Mouse (Mus musculus) liver, embryonic 16.5 days (tissue): ENCODE results near the gene Slc39a13. TPM values are rescaled to one million over a fixed set of nuclear protein-coding genes. Genes with fewer than 3 reads are reported as not detected.

Experiments
- ATAC-seq: fragments of 200-750 bp; cut with Nextera tagmentation; 2 replicates; pipeline ENCODE4 v1.8.0; 2017; ENCODE audit warnings: low read depth, mild to moderate bottlenecking, moderate number of reproducible peaks, moderate library complexity
- H3K27ac ChIP-seq: fragments of 300-500 bp; sonication (generic); 2 replicates; pipeline ENCODE4 v1.5.1; 2014; ENCODE audit warnings: mild to moderate bottlenecking, low read length
- H3K27me3 ChIP-seq: fragments of 300-500 bp; sonication (generic); 2 replicates; pipeline ENCODE4 v1.6.1; 2014; ENCODE audit warnings: low read depth, low read length, mixed read lengths; ENCODE audit not compliant: control insufficient read depth, insufficient read depth
- H3K36me3 ChIP-seq: fragments of 300-500 bp; sonication (generic); 2 replicates; pipeline ENCODE4 v1.6.1; 2014; ENCODE audit warnings: mild to moderate bottlenecking; ENCODE audit not compliant: control insufficient read depth, insufficient read depth
- H3K4me1 ChIP-seq: fragments of 300-500 bp; sonication (generic); 2 replicates; pipeline ENCODE4 v1.6.1; 2014; ENCODE audit warnings: low read depth, low read length, mixed read lengths; ENCODE audit not compliant: control insufficient read depth
- H3K4me2 ChIP-seq: fragments of 300-500 bp; sonication (generic); 2 replicates; pipeline ENCODE4 v1.6.1; 2014; ENCODE audit warnings: low read depth, low read length, mixed read lengths
- H3K4me3 ChIP-seq: fragments of 300-500 bp; sonication (generic); 2 replicates; pipeline ENCODE4 v1.5.1; 2014; ENCODE audit warnings: low read depth, mild to moderate bottlenecking, low read length
- H3K9ac ChIP-seq: fragments of 300-500 bp; sonication (generic); 2 replicates; pipeline ENCODE4 v1.6.1; 2014; ENCODE audit warnings: low read depth, low read length
- H3K9me3 ChIP-seq: fragments of 300-500 bp; sonication (generic); replicated peaks from 2 replicates; pipeline ENCODE4 v1.6.1; 2016; ENCODE audit warnings: low read length; ENCODE audit not compliant: control insufficient read depth
- WGBS: fragments of 180-500 bp; shearing (Covaris S2); extraction: QIAGEN DNeasy Blood & Tissue Kit; methylation state at CpG from one replicate; pipeline ENCODE4 v1.1.7; 2014; ENCODE audit not compliant: insufficient replicate concordance; 5-methylcytosine and 5-hydroxymethylcytosine counted together
- polyA plus RNA-seq: library from polyadenylated mRNA; unstranded; fragments of >200 nt; fragmentation: Nextera tagmentation; extraction: Ambion mirVana; gene quantifications from 2 replicates; pipeline ENCODE4 v1.2.1, GENCODE M21; 2015

Slc39a13 gene
- polyA plus RNA-seq, 1 experiment from 2014 or later: 12.2 TPM

DNA sequence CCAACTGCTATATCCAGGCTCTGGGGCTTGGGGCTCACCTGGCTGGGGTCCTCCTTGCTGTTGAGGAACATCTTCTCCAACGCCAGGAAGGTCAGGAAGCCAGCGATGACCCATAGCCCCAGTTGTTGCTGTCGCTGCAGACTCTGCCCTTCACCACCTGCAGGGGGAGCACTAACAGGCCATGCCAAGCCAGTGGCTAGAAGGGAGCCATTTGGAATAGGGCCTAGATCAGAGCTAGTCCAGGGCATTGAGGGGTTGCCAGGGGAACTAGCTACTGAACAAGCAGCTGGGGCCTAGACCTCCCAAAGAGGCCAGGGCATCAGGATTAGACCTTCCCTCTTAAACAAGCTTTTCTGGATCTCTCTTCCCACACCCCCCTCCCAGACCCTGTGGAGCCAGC lies 4.7 kb downstream of the Slc39a13 start:
- Histone ChIP-seq H3K36me3 (peaks cover 22% of the 10 kb centered on the region), H3K4me1 (peaks cover 31% of the 10 kb centered on the region), H3K9ac (no peak overlapping the region), H3K4me2 (no peak overlapping the region), H3K27me3 (no peaks in the 10 kb centered on the region), H3K9me3 (no peaks in the 10 kb centered on the region), H3K27ac (no peak overlapping the region), H3K4me3 (no peak overlapping the region)
- 38% methylated on average over 3 of the region's 3 CpGs for WGBS
- no peak for ATAC-seq

- Histone ChIP-seq H3K27me3 (no peaks in the 10 kb centered on the region), H3K9me3 (no peaks in the 10 kb centered on the region), H3K9ac (no peak overlapping the region), H3K36me3 (peaks cover 26% of the 10 kb centered on the region), H3K4me3 (no peak overlapping the region), H3K4me1 (peaks cover 28% of the 10 kb centered on the region), H3K27ac (no peak overlapping the region), H3K4me2 (no peak overlapping the region)
- WGBS: 87% methylated on average over 6 of the region's 6 CpGs
- no peak for ATAC-seq
These were observed 6.0 kb downstream of the Slc39a13 start for GRCm38 (mm10) chr2:91064211-91064610.

DNA sequence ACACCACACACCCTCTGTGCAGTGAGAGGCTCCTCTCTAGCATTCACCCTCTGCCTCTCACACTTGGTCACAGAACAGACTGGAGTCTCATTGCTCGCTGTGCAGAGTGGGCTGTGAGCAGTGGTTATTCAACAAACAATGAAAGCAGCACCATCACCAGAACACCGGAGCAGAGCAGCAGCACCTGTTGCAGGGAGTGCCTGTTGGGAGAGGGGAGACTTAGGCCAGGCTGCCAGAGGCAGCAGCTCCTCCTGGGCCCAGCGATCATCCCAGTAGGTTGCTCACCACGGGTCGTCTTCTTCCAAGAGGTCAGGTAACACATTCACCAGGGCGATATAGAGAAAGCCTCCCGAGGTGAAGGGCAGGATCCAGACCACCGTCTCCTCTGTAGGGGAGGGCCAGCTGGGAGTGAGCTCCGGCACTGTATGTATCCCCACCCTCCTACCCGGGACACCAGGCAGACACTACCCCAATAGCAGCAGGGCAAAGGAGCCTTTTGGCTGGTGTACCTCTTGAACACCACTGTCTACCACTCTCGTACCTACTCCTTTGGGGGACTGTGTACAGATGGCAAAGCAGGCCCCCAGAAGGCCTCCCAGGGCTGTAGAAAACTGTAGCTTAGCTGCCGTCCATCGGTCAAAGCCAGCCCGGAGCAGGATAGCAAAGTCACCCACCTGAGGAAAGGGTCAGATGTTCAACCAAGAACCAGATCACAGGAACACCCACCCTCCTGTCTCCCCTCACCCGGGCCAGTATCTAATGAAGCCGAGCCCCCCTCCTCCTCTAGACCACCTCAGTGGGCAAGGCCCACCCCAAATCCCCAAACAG lies 7.2 kb downstream of the Slc39a13 start:
- H3K4me3 ChIP-seq: no peak overlapping the region
- no peak overlapping the region for H3K4me2 ChIP-seq
- H3K9ac ChIP-seq: no peak overlapping the region
- H3K27ac ChIP-seq: no peak overlapping the region
- ATAC-seq: no peak
- 83% methylated on average over 16 of the region's 16 CpGs for WGBS
- H3K27me3 ChIP-seq: no peaks in the 10 kb centered on the region
- H3K9me3 ChIP-seq: no peaks in the 10 kb centered on the region
- H3K4me1 ChIP-seq: peaks cover 20% of the 10 kb centered on the region
- peaks cover 36% of the 10 kb centered on the region for H3K36me3 ChIP-seq

GRCm38 (mm10) chr2:91061849-91062481 lies 8.3 kb downstream of the Slc39a13 start:
- ATAC-seq: no peak

DNA sequence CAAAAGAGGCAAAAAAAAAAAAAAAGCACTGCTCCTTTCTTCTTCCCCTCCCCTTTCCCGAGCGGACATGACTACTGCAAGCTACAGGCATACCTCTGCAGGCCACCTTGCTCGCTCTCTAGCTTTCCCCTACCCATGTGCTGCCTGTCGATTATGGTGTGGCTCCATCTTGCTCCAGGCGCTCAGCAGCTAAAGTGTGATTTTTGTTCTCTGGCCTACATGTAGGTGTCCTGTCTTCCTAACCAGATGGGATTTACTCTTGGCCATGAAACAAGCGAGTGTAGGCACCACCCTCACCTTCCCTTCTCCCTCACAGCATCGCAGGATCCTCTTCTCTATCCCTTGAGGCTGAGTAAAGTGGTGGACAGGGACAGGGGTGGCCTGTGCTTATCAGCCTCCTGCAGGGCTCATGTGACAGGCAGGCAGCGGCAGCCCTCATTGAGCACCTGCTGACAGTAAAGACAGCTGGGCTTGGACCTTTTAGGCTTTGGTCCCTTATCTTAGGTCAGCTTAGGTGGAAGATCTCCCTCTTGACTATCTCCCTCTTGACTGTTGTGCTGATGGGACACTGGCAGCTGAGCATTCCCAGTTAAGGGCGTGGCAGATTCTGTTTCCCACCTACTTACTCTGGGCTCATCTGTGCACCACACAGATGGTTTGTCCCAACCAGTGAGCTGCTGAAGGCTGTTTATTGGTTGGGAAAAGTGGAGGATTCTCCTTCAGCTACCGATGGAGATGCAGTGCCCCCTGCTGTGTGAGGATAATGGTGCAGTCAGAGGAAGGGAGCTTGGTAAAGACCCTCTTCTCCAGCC lies 9.5 kb downstream of the Slc39a13 start:
- Histone ChIP-seq H3K27ac (peak overlapping the region; percentile 71), H3K27me3 (no peaks in the 10 kb centered on the region), H3K9me3 (no peaks in the 10 kb centered on the region), H3K9ac (no peak overlapping the region), H3K4me3 (no peak overlapping the region), H3K36me3 (peaks cover 59% of the 10 kb centered on the region), H3K4me2 (0 out of 2 replicates have a peak overlapping the region, but pooled peaks have one; percentile 15), H3K4me1 (peaks cover 20% of the 10 kb centered on the region)
- peak; percentile 88 for ATAC-seq
- 47% methylated on average over 10 of the region's 10 CpGs for WGBS

More at GRCm38 (mm10) chr2:91061849-91062481, 8.3 kb downstream of the Slc39a13 start:
- no peak overlapping the region for H3K9ac ChIP-seq
- H3K27ac ChIP-seq: peak overlapping the region; percentile 71
- peaks cover 47% of the 10 kb centered on the region for H3K36me3 ChIP-seq
- 86% methylated on average over 6 of the region's 6 CpGs for WGBS
- peaks cover 20% of the 10 kb centered on the region for H3K4me1 ChIP-seq
- H3K9me3 ChIP-seq: no peaks in the 10 kb centered on the region
- H3K4me3 ChIP-seq: no peak overlapping the region
- no peak overlapping the region for H3K4me2 ChIP-seq
- no peaks in the 10 kb centered on the region for H3K27me3 ChIP-seq

- H3K36me3 ChIP-seq: peaks cover 60% of the 10 kb centered on the region
- no peak overlapping the region for H3K4me3 ChIP-seq
- no peaks in the 10 kb centered on the region for H3K9me3 ChIP-seq
- H3K9ac ChIP-seq: no peak overlapping the region
- H3K4me2 ChIP-seq: no peak overlapping the region
- WGBS: 95% methylated on average over 2 of the region's 2 CpGs
- H3K4me1 ChIP-seq: peaks cover 30% of the 10 kb centered on the region
- no peak for ATAC-seq
- no peaks in the 10 kb centered on the region for H3K27me3 ChIP-seq
- H3K27ac ChIP-seq: no peak overlapping the region
These were observed 10.8 kb downstream of the Slc39a13 start for GRCm38 (mm10) chr2:91059376-91059775.

DNA sequence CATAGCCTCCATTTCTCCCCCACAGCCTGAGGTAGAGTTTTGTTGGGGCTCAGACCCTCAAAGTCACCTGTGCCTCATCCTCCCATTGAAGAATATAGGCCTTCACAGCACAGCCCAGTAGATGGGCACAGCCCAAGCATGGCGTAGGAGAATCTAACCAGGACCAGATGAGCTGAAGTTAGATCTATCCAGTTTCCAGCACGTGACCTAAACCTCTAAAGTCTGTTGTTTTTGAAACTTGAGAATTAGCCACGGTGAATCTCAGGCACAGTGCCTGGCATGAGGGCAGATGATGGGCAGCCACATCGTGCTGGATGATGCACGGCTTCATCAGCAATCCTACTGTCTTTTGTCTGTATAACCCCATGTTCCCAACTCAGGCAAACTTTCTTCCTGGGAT lies 11.8 kb downstream of the Slc39a13 start:
- ATAC-seq: no peak
- no peak overlapping the region for H3K4me3 ChIP-seq
- WGBS: 80% methylated on average over 5 of the region's 5 CpGs
- H3K4me1 ChIP-seq: peaks cover 30% of the 10 kb centered on the region
- H3K36me3 ChIP-seq: peaks cover 59% of the 10 kb centered on the region
- H3K9ac ChIP-seq: no peak overlapping the region
- no peaks in the 10 kb centered on the region for H3K9me3 ChIP-seq
- H3K27ac ChIP-seq: no peak overlapping the region
- H3K4me2 ChIP-seq: no peak overlapping the region
- H3K27me3 ChIP-seq: no peaks in the 10 kb centered on the region

DNA sequence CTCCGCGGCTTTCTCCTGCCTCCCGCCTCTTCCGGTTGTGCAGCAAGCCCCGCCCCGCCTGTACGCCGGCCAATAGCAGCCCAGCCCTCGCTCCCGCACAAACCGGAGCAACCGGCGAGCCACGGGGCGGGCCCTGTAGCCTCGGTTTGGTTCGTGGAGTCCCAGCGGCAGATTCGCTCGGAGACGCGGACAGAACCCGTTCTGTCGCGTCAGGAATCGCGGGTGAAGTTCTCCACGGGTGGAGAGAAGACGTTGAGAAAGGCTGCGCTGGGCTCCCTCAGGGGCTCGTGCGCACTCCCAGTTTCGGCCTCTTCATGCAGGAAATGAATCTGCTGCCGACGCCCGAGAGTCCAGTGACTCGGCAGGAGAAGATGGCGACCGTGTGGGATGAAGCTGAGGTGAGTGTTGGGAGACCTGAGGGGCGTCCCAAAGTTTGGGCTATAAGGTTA lies 16.3 kb downstream of the Slc39a13 start, which contains the start of gene Psmc3:
Gene Psmc3, plus strand, starts transcription at position 76 of the 449 bp plus-strand sequence.
- ATAC-seq: peak; percentile 99
- Histone ChIP-seq H3K9ac (peak within 1 kb of the TSS; percentile 88), H3K4me3 (peak within 1 kb of the TSS; percentile 95), H3K9me3 (no peaks in the 10 kb centered on the region), H3K4me1 (peaks cover 21% of the 10 kb centered on the region), H3K36me3 (peaks cover 36% of the 10 kb centered on the region), H3K27me3 (no peaks in the 10 kb centered on the region), H3K27ac (peak within 1 kb of the TSS; percentile 87), H3K4me2 (peak within 1 kb of the TSS; percentile 80)
- WGBS: under 1% methylated on average over 40 of the region's 40 CpGs
